Mouse (Mus musculus) heart, embryonic 11.5 days (tissue): ENCODE data around the gene Gsc2. TPM values are rescaled to one million over a fixed set of nuclear protein-coding genes. Genes with fewer than 3 reads are reported as not detected.

ENCODE experiments used
- ATAC-seq: fragments of 200-750 bp; cut with Nextera tagmentation; replicated peaks from 2 replicates; pipeline ENCODE4 v1.8.0; 2017; ENCODE audit warnings: moderate library complexity; ENCODE audit not compliant: insufficient number of reproducible peaks, low FRiP score, low TSS enrichment
- H3K27ac ChIP-seq: fragments of 300-500 bp; sonication (generic); 2 replicates; pipeline ENCODE4 v1.5.1; 2014; ENCODE audit warnings: mild to moderate bottlenecking, low read depth, low read length
- H3K27me3 ChIP-seq: fragments of 300-500 bp; sonication (generic); 2 replicates; pipeline ENCODE4 v1.6.1; 2014; ENCODE audit warnings: mild to moderate bottlenecking, low read length, mixed read lengths; ENCODE audit not compliant: control insufficient read depth, insufficient read depth
- H3K36me3 ChIP-seq: fragments of 300-500 bp; sonication (generic); 2 replicates; pipeline ENCODE4 v1.6.1; 2014; ENCODE audit warnings: mild to moderate bottlenecking, low read length, moderate library complexity, mixed read lengths; ENCODE audit not compliant: control insufficient read depth, insufficient read depth
- H3K4me1 ChIP-seq: fragments of 300-500 bp; sonication (generic); 2 replicates; pipeline ENCODE4 v1.6.1; 2014; ENCODE audit warnings: low read length; ENCODE audit not compliant: control insufficient read depth, insufficient read depth
- H3K4me2 ChIP-seq: fragments of 300-500 bp; sonication (generic); 2 replicates; pipeline ENCODE4 v1.6.1; 2014; ENCODE audit warnings: mild to moderate bottlenecking, moderate library complexity
- H3K4me3 ChIP-seq: fragments of 300-500 bp; sonication (generic); 2 replicates; pipeline ENCODE4 v1.5.1; 2014; ENCODE audit warnings: low read depth, low read length
- H3K9ac ChIP-seq: fragments of 300-500 bp; sonication (generic); 2 replicates; pipeline ENCODE4 v1.6.1; 2014; ENCODE audit warnings: mild to moderate bottlenecking, low read depth, low read length, moderate library complexity
- H3K9me3 ChIP-seq: fragments of 300-500 bp; sonication (generic); replicated peaks from 2 replicates; pipeline ENCODE4 v1.6.1; 2016; ENCODE audit warnings: low read length; ENCODE audit not compliant: control insufficient read depth
- WGBS: fragments of 180-500 bp; shearing (Covaris S2); extraction: QIAGEN DNeasy Blood & Tissue Kit; methylation state at CpG from one replicate; pipeline ENCODE4 v1.1.7; 2014; ENCODE audit not compliant: insufficient replicate concordance; 5-methylcytosine and 5-hydroxymethylcytosine counted together
- polyA plus RNA-seq: library from polyadenylated mRNA; unstranded; fragments of >200 nt; fragmentation: Nextera tagmentation; extraction: Ambion mirVana; gene quantifications from 2 replicates; pipeline ENCODE4 v1.2.1, GENCODE M21; 2014

The Gsc2 gene
- polyA plus RNA-seq, 1 experiment from 2014 or later = not detected

DNA sequence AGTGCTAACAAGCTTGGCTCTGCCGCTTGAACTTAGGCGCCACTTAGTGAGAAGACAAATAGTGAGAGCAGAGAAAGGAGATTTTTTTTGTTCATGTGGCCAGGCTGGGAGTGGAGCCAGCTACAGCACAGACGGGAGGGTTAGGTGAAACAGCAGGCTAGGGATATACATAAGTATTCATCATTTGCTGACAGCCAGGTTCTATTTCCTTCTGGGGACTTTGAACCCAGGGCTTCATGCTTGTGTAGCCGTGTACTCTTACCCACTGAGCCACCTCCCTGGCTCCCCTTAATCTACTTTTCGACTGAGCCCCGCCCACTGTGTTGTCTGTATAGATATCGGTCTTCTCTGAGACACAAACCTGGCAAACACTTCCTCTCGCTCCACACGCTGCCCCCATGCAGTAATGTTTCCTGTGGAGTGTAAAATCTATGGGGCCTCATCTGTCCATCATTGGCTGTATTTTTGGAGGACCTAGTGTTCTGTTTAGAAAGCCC lies 24.4 kb upstream of the Gsc2 start:
- Histone ChIP-seq H3K4me1 (peaks cover 7% of the 10 kb centered on the region), H3K27me3 (peaks cover 15% of the 10 kb centered on the region), H3K9ac (no peak overlapping the region), H3K4me3 (no peak overlapping the region), H3K4me2 (no peak overlapping the region), H3K36me3 (no peaks in the 10 kb centered on the region), H3K9me3 (no peaks in the 10 kb centered on the region), H3K27ac (no peak overlapping the region)
- 42% methylated on average over 9 of the region's 9 CpGs for WGBS
- no peak for ATAC-seq

DNA sequence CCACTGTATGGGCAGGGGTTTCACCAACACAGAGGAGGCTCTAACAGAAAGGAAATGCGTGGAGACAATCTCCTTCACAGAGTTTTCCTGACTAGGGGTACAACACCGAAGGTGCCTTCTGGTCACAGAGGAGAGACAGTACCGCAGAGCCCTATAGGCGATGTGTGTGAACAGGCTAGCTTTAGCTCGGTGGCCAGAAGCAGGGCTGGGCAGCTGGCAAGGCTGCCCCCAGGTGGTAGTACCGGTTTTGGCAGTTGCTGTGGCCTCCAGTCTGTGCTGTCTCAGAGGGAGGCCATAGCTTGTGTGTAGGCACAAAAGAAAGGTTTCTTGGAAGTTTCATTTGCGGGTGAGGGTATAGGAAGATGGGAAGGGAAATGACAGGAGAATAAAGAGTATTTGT lies 24.0 kb upstream of the Gsc2 start:
- H3K4me2 ChIP-seq = peak overlapping the region; percentile 22; the same call in 1 of the 2 replicates
- peaks cover 15% of the 10 kb centered on the region for H3K27me3 ChIP-seq
- no peaks in the 10 kb centered on the region for H3K9me3 ChIP-seq
- peak; percentile 63; the same call in 1 of the 2 replicates for ATAC-seq
- peaks cover 7% of the 10 kb centered on the region for H3K4me1 ChIP-seq
- no peak overlapping the region for H3K4me3 ChIP-seq
- H3K27ac ChIP-seq = no peak overlapping the region
- H3K36me3 ChIP-seq = no peaks in the 10 kb centered on the region
- WGBS = 9% methylated on average over 7 of the region's 7 CpGs
- H3K9ac ChIP-seq = no peak overlapping the region

DNA sequence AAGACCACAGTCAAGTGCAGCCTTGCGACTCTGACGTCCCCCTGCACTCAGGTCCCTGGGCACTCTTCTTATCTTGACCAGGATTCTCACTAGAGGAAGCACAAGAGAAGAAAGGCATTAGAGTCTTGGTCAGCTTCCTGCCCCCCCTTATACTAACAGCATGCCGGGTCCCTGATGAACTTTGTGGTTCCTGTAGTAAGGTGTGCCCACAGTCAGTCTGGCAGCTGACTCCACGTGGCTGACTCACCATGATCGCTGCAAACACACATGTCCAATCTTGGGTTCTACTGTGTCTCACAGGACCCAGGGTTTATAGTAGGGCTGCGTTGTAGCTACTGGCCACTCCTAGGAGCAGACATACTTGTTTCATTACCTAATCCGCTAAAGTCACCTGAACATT lies 23.3 kb upstream of the Gsc2 start:
- Histone ChIP-seq H3K27ac (no peak overlapping the region), H3K4me1 (peaks cover 7% of the 10 kb centered on the region), H3K36me3 (no peaks in the 10 kb centered on the region), H3K27me3 (peaks cover 15% of the 10 kb centered on the region), H3K9ac (no peak overlapping the region), H3K4me3 (no peak overlapping the region), H3K9me3 (no peaks in the 10 kb centered on the region), H3K4me2 (no peak overlapping the region)
- 53% methylated on average over 7 of the region's 7 CpGs for WGBS
- ATAC-seq = no peak

DNA sequence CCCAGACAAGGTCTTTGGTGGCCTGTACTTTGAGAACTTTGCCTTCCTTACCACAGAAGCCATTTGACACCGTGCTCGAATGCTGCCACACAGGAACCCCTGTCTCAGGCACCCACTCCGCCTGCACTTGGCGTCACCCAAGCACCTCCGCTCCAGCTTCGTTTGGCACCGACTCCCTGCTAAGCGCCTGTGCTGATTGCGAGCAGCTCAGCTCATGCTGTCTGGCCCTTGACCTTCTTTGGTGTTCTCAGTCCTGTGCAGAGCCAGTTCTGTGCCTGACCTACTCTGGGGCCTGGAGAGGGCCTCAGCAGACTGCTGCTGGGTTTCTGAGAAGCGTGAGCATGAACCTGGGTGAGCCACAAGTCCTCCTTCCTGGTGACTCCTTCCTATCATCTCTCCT lies 21.9 kb upstream of the Gsc2 start:
- no peak for ATAC-seq
- Histone ChIP-seq H3K9me3 (no peaks in the 10 kb centered on the region), H3K4me1 (peaks cover 7% of the 10 kb centered on the region), H3K4me3 (no peak overlapping the region), H3K27ac (no peak overlapping the region), H3K9ac (no peak overlapping the region), H3K36me3 (no peaks in the 10 kb centered on the region), H3K27me3 (peaks cover 15% of the 10 kb centered on the region), H3K4me2 (no peak overlapping the region)
- WGBS = 76% methylated on average over 10 of the region's 10 CpGs

DNA sequence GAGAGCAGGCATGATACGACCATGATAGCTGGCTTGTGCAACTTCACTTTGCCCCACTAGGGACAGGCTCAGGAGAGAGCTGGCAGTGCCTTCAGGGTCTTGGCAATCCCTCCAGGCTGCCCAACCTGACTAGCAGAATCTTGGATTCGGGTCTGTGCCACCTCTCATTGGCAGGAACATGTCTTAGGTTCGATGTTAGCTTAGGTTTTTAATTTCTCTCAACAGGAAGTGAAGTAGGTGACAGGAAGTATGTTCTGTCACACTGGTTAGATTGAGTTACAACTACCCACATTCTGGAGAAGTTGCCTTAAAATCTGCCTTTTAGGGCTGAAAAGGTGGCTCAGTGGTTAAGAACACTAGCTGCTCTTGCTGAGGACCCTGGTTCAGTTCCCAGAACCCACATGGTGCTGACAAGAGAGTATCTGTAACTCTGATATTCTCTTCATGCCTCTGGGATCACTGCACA lies 19.6 kb upstream of the Gsc2 start:
- peaks cover 7% of the 10 kb centered on the region for H3K4me1 ChIP-seq
- H3K9me3 ChIP-seq = no peaks in the 10 kb centered on the region
- 58% methylated on average over 3 of the region's 3 CpGs for WGBS
- H3K4me2 ChIP-seq = no peak overlapping the region
- no peak for ATAC-seq
- no peaks in the 10 kb centered on the region for H3K36me3 ChIP-seq
- peaks cover 15% of the 10 kb centered on the region for H3K27me3 ChIP-seq
- no peak overlapping the region for H3K27ac ChIP-seq
- no peak overlapping the region for H3K9ac ChIP-seq
- no peak overlapping the region for H3K4me3 ChIP-seq

DNA sequence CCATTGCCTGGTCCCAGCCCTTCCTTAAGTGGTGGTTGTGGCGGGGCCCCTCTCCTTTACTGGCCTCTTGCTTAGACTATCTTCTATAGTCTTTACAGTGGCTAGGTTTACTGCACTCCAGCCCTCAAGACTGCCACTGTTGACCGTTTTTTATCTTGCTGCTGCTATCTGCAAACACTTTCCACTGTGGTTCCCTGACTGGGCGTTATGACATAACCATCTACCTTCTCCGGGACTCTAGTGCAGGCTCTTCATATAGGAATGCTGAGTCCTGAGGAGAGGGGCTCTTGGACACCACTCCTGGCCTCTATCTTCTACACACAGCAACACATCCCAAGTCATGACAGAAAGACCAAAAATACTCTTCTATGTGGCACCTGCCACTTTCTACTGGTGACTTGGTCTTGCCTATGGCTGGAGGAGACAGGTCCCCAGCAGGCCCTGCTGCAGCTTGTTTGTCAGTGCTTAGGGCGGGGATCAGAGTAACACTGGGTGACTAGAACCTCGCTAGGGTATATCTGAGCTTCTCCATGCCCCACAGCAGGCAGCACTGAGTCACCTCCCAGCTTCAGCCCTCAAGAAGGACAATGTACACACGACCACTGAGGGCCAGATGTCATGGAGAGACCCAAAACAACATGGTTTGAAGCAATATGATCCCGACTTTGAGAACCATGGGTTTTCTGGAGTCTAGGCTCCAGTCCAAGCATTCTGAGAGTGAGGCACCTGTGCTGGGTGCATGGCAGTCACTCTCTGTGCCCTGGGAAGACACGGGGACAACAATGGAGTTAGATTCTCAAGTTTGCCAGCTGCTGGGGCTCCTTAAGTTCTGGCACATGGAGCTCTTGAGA lies 19.0 kb upstream of the Gsc2 start:
- Histone ChIP-seq H3K36me3 (no peaks in the 10 kb centered on the region), H3K9me3 (no peaks in the 10 kb centered on the region), H3K27ac (no peak overlapping the region), H3K4me1 (peaks cover 7% of the 10 kb centered on the region), H3K4me3 (no peak overlapping the region), H3K4me2 (no peak overlapping the region), H3K9ac (no peak overlapping the region), H3K27me3 (peaks cover 15% of the 10 kb centered on the region)
- ATAC-seq = no peak
- 51% methylated on average over 9 of the region's 9 CpGs for WGBS

DNA sequence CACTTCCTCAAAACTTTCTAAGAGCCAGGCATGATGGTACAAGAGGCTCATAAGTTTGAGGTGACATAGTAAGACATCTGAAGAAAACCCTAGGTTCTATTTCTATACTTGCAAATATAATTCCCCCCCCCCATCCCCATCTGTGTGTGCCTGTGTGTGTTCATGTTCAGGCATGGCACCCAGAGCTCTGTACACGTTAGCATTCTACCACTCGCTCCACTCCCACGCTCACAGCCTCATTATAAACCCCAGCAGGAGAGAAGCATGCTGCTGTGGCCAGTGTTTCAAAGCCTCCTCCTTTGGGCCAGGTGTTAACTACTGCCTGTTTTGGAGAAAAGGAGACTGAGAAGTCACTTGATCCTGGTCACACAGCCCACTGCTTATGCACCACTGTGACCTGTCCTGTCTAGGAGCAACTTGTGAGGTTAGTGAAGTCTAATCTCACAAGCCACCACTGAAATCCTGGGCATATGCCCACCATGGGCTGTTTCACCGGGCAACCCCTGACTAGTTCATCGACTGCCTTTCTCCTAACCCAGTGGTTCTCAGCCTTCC lies 17.1 kb upstream of the Gsc2 start:
- H3K27me3 ChIP-seq = peaks cover 7% of the 10 kb centered on the region
- 70% methylated on average over 5 of the region's 5 CpGs for WGBS

DNA sequence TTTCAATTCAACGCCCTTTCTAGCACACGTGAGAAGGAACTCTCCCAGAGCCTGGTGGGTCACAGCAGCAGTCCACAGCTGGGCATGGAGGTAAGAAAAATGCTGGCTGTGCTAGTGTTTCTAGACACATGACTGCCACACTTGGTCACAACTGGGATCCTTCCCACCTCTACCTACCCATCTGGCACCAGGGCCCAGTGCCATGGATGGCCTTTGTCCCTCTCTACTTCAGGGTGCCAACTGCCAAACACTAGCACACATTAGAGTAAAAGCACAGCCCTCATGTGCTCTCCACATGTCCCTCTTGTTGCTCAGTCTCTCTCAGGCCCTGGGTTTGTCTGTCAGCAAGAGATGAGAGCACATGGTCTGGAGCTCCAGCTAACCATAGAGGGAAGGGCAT lies 14.8 kb upstream of the Gsc2 start:
- Histone ChIP-seq H3K27ac (no peak overlapping the region), H3K36me3 (peaks cover 2% of the 10 kb centered on the region; the same call in 1 of the 2 replicates), H3K9ac (no peak overlapping the region), H3K4me2 (no peak overlapping the region), H3K9me3 (no peaks in the 10 kb centered on the region), H3K27me3 (no peaks in the 10 kb centered on the region), H3K4me1 (peaks cover 6% of the 10 kb centered on the region), H3K4me3 (no peak overlapping the region)
- WGBS = 85% methylated on average over 2 of the region's 2 CpGs
- no peak for ATAC-seq

More for the DNA sequence above, 17.1 kb upstream of the Gsc2 start:
- no peak overlapping the region for H3K4me2 ChIP-seq
- no peak overlapping the region for H3K27ac ChIP-seq
- ATAC-seq = no peak
- no peak overlapping the region for H3K4me3 ChIP-seq
- peaks cover 3% of the 10 kb centered on the region for H3K4me1 ChIP-seq
- H3K36me3 ChIP-seq = no peaks in the 10 kb centered on the region
- H3K9ac ChIP-seq = no peak overlapping the region
- no peaks in the 10 kb centered on the region for H3K9me3 ChIP-seq
